Mouse (Mus musculus) embryo, embryonic 11.5 days (tissue): ENCODE results near the gene Fpgt.

Experiments
- DNase-seq: peaks from one replicate; pipeline ENCODE4 v3.0.0-alpha.2; 2012; ENCODE audit warnings: low read depth, low spot score

Fpgt gene

GRCm38 (mm10) chr3:155093116-155093956 lies at the start of gene Fpgt, which contains the start of gene Lrriq3:
Fpgt (minus strand) TSS chr3:155093403.
Lrriq3 (plus strand) TSS chr3:155093434.
- peak; percentile 84 for DNase-seq

- DNase-seq = no peak
These were observed 47.8 kb upstream of the Fpgt start for GRCm38 (mm10) chr3:155141047-155141446.

- no peak for DNase-seq
These were observed 44.5 kb upstream of the Fpgt start for GRCm38 (mm10) chr3:155137737-155138136.

- DNase-seq = no peak
These were observed 12.8 kb upstream of the Fpgt start for GRCm38 (mm10) chr3:155105957-155106356.

- DNase-seq = no peak
These were observed 6.1 kb upstream of the Fpgt start for GRCm38 (mm10) chr3:155099266-155099665.

GRCm38 (mm10) chr3:155092081-155092480 lies 1.1 kb downstream of the Fpgt start:
- no peak for DNase-seq

- no peak for DNase-seq
These were observed 15.3 kb downstream of the Fpgt start for GRCm38 (mm10) chr3:155077908-155078307.

GRCm38 (mm10) chr3:155059449-155059822 lies 33.8 kb downstream of the Fpgt start:
- DNase-seq = no peak

GRCm38 (mm10) chr3:155058800-155059448 lies 34.3 kb downstream of the Fpgt start:
- DNase-seq = no peak

GRCm38 (mm10) chr3:155057566-155057965 lies 35.6 kb downstream of the Fpgt start:
- DNase-seq = no peak

- no peak for DNase-seq
These were observed 36.6 kb downstream of the Fpgt start for GRCm38 (mm10) chr3:155056606-155057005.

- no peak for DNase-seq
These were observed 37.8 kb downstream of the Fpgt start, which contains the start of gene Tnni3k for GRCm38 (mm10) chr3:155055231-155055916. Tnni3k (minus strand) TSS chr3:155055407.

- no peak for DNase-seq
These were observed 40.0 kb downstream of the Fpgt start for GRCm38 (mm10) chr3:155053189-155053588.

- no peak for DNase-seq
These were observed 41.2 kb downstream of the Fpgt start for GRCm38 (mm10) chr3:155052021-155052420.

GRCm38 (mm10) chr3:155039012-155039836 lies 54.0 kb downstream of the Fpgt start:
- no peak for DNase-seq
